Mouse (Mus musculus) sigmoid colon, adult 10 weeks (tissue): ENCODE data around the gene Gjb5. TPM values are rescaled to one million over a fixed set of nuclear protein-coding genes. Genes with fewer than 3 reads are reported as not detected.

Experiments used
- polyA plus RNA-seq: library from polyadenylated mRNA; stranded (reverse); fragments of 350-450 nt; fragmentation: Illumina TruSeq; extraction: RNeasy Lipid Tissue Mini Kit (QIAGEN cat#74804); gene quantifications from one replicate; pipeline ENCODE4 v1.2.3, GENCODE M21; 2014; ENCODE audit warnings: low read depth, low replicate concordance

Gjb5 gene
- 0.41 TPM for polyA plus RNA-seq

GRCm38 (mm10) chr4:127358018-127358417 is at the start of gene Gjb5:
TSS of gene Gjb5 (minus strand) at chr4:127358181.

GRCm38 (mm10) chr4:127353951-127354438 is 4.0 kb downstream of the Gjb5 start, which contains the start of gene Gjb4:
TSS of gene Gjb4 (minus strand) at chr4:127354081.

GRCm38 (mm10) chr4:127330181-127331100 is 27.5 kb downstream of the Gjb5 start, which contains the start of gene Gjb3:
TSS of gene Gjb3 (minus strand) at chr4:127330844.

DNA sequence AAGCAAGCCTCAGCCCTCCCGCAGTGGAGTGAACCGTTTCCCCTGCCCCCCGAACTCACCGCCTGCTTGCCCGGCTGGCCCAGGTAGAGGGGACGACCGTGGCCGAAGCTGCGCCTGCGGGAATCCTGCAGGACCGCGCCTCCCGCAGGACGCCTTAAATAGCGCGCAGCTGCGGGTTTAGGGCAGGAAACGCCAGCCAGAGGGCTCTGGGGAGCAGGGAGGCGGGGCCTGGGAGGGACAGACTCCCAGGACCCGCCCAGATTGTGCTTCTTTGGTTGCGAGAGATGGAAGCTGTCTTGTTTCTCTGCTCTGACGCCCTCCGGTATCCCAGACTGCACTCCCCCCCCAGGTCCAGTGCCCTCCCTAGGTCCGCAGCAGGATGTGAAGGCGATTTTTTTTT is 44.1 kb downstream of the Gjb5 start, which contains the start of gene Gja4:
Gene Gja4, minus strand, starts transcription at position 179 of the 400 bp plus-strand sequence.

Other genes starting within 250 kb of the Gjb5 start
- 24.6 TPM for gene Tmem35b, start 234.5 kb downstream of the Gjb5 start, polyA plus RNA-seq
- not detected for gene Dlgap3, start 189.0 kb downstream of the Gjb5 start, polyA plus RNA-seq
- 1.1 TPM for gene Smim12, start 114.4 kb downstream of the Gjb5 start, polyA plus RNA-seq
- not detected for gene Gja4, start 44.1 kb downstream of the Gjb5 start, polyA plus RNA-seq
- gene Gjb3, start 27.3 kb downstream of the Gjb5 start, polyA plus RNA-seq, result 4.0 TPM
- gene Gjb4, start 4.1 kb downstream of the Gjb5 start, polyA plus RNA-seq, result not detected